Mouse (Mus musculus) E14TG2a.4 (cell line): ENCODE measurements around the gene Dcaf11.

Source experiments
- H3K27me3 ChIP-seq: 2 replicates; pipeline ENCODE4 v1.6.1; 2014; ENCODE audit warnings: low read length, control low read depth; ENCODE audit not compliant: insufficient read depth
- H3K36me3 ChIP-seq: 2 replicates; pipeline ENCODE4 v1.6.1; 2014; ENCODE audit warnings: low read length, control low read depth; ENCODE audit not compliant: insufficient read depth
- H3K4me1 ChIP-seq: replicated peaks from 2 replicates; pipeline ENCODE4 v1.6.1; 2014; ENCODE audit warnings: low read depth, low read length, control low read depth
- H3K4me3 ChIP-seq: replicated peaks from 2 replicates; pipeline ENCODE4 v1.5.1; 2014; ENCODE audit warnings: mild to moderate bottlenecking, low read length
- H3K9me3 ChIP-seq: 2 replicates; pipeline ENCODE4 v1.6.1; 2014; ENCODE audit warnings: low read length, control low read depth
- CTCF ChIP-seq: conservative IDR thresholded peaks from 2 replicates; pipeline ENCODE4 v1.5.1; 2014; ENCODE audit warnings: low read length
- NANOG ChIP-seq: IDR thresholded peaks from 2 replicates; pipeline ENCODE4 v1.6.1; 2014; ENCODE audit warnings: borderline replicate concordance, low read length, mixed read lengths
- POU5F1 ChIP-seq: IDR thresholded peaks from 2 replicates; pipeline ENCODE4 v1.6.1; 2014; ENCODE audit warnings: low read length, borderline replicate concordance

Dcaf11 gene

GRCm38 (mm10) chr14:55544334-55544733, 15.5 kb upstream of the Dcaf11 start:
- 0 out of 2 replicates have a peak, but pooled peaks cover 7% of the 10 kb centered on the region for H3K27me3 ChIP-seq
- H3K36me3 ChIP-seq, result peaks cover 75% of the 10 kb centered on the region
- no peak for TF ChIP-seq CTCF
- TF ChIP-seq POU5F1, result no peak
- no peak for TF ChIP-seq NANOG

GRCm38 (mm10) chr14:55550191-55550590, 9.6 kb upstream of the Dcaf11 start:
- H3K4me1 ChIP-seq, result peaks cover 72% of the 10 kb centered on the region
- H3K36me3 ChIP-seq, result peaks cover 46% of the 10 kb centered on the region
- H3K27me3 ChIP-seq, result no peaks in the 10 kb centered on the region
- TF ChIP-seq POU5F1, result no peak
- no peaks in the 10 kb centered on the region for H3K9me3 ChIP-seq
- no peak overlapping the region for H3K4me3 ChIP-seq

More at GRCm38 (mm10) chr14:55544334-55544733, 15.5 kb upstream of the Dcaf11 start:
- no peak overlapping the region for H3K4me3 ChIP-seq
- no peaks in the 10 kb centered on the region for H3K9me3 ChIP-seq
- H3K4me1 ChIP-seq, result peaks cover 57% of the 10 kb centered on the region

- Histone ChIP-seq H3K4me1 (peaks cover 80% of the 10 kb centered on the region), H3K4me3 (0 out of 2 replicates have a peak overlapping the region, but pooled peaks have one; percentile 35), H3K27me3 (no peaks in the 10 kb centered on the region), H3K9me3 (no peaks in the 10 kb centered on the region), H3K36me3 (peaks cover 34% of the 10 kb centered on the region)
- TF ChIP-seq NANOG, result 0 out of 2 replicates have a peak, but pooled peaks have one; percentile 36
- TF ChIP-seq POU5F1, result peak; percentile 9; the same call in 1 of the 2 replicates
- TF ChIP-seq CTCF, result no peak
Observed at GRCm38 (mm10) chr14:55551347-55551746, 8.5 kb upstream of the Dcaf11 start.

GRCm38 (mm10) chr14:55551794-55552193, 8.0 kb upstream of the Dcaf11 start:
- Histone ChIP-seq H3K36me3 (peaks cover 30% of the 10 kb centered on the region), H3K9me3 (no peaks in the 10 kb centered on the region), H3K27me3 (no peaks in the 10 kb centered on the region), H3K4me1 (peaks cover 84% of the 10 kb centered on the region), H3K4me3 (peak overlapping the region; percentile 35; the same call in 1 of the 2 replicates)
- no peak for TF ChIP-seq CTCF
- no peak for TF ChIP-seq POU5F1
- no peak for TF ChIP-seq NANOG

- Histone ChIP-seq H3K4me3 (no peak overlapping the region), H3K4me1 (peaks cover 79% of the 10 kb centered on the region), H3K36me3 (peaks cover 4% of the 10 kb centered on the region), H3K9me3 (no peaks in the 10 kb centered on the region), H3K27me3 (no peaks in the 10 kb centered on the region)
- TF ChIP-seq CTCF (no peak), POU5F1 (no peak), NANOG (no peak)
Observed at GRCm38 (mm10) chr14:55554635-55555034, 5.2 kb upstream of the Dcaf11 start.

GRCm38 (mm10) chr14:55555788-55556187, 4.0 kb upstream of the Dcaf11 start:
- H3K27me3 ChIP-seq, result no peaks in the 10 kb centered on the region
- H3K4me3 ChIP-seq, result no peak overlapping the region
- no peaks in the 10 kb centered on the region for H3K36me3 ChIP-seq
- H3K9me3 ChIP-seq, result no peaks in the 10 kb centered on the region
- peaks cover 68% of the 10 kb centered on the region for H3K4me1 ChIP-seq
- TF ChIP-seq CTCF, result no peak
- no peak for TF ChIP-seq POU5F1
- TF ChIP-seq NANOG, result no peak

GRCm38 (mm10) chr14:55557003-55557402, 2.8 kb upstream of the Dcaf11 start:
- no peak for TF ChIP-seq NANOG
- peak; percentile 66 for TF ChIP-seq CTCF
- Histone ChIP-seq H3K36me3 (peaks cover 8% of the 10 kb centered on the region), H3K9me3 (no peaks in the 10 kb centered on the region), H3K4me3 (no peak overlapping the region), H3K4me1 (peaks cover 68% of the 10 kb centered on the region), H3K27me3 (no peaks in the 10 kb centered on the region)

GRCm38 (mm10) chr14:55557587-55557986, 2.2 kb upstream of the Dcaf11 start:
- no peak for TF ChIP-seq CTCF
- TF ChIP-seq NANOG, result no peak
- no peak for TF ChIP-seq POU5F1
- Histone ChIP-seq H3K9me3 (no peaks in the 10 kb centered on the region), H3K4me3 (no peak overlapping the region), H3K4me1 (peaks cover 69% of the 10 kb centered on the region), H3K27me3 (no peaks in the 10 kb centered on the region), H3K36me3 (peaks cover 11% of the 10 kb centered on the region)

- Histone ChIP-seq H3K36me3 (peaks cover 24% of the 10 kb centered on the region), H3K9me3 (no peaks in the 10 kb centered on the region), H3K4me3 (peak overlapping the region; percentile 91), H3K4me1 (peaks cover 59% of the 10 kb centered on the region), H3K27me3 (no peaks in the 10 kb centered on the region)
- TF ChIP-seq POU5F1 (no peak), CTCF (0 out of 2 replicates have a peak, but pooled peaks have one; percentile 0)
Observed at GRCm38 (mm10) chr14:55558740-55559448, 912 bp upstream of the Dcaf11 start.
